Mouse (Mus musculus) lung, postnatal 0 days (tissue): ENCODE measurements around the gene Atp2b4.

Experiments
- CTCF ChIP-seq: IDR thresholded peaks from 2 replicates; pipeline ENCODE4 v1.5.1; 2016; ENCODE audit warnings: antibody characterized with exemption, mild to moderate bottlenecking
- EP300 ChIP-seq: IDR thresholded peaks from 2 replicates; pipeline ENCODE4 v1.6.1; 2016; ENCODE audit warnings: antibody characterized with exemption, mild to moderate bottlenecking, control low read depth

- no peak for TF ChIP-seq EP300
- no peak for TF ChIP-seq CTCF
Measured at GRCm38 (mm10) chr1:133736664-133737063, 64.2 kb downstream of the Atp2b4 start.
